Mouse (Mus musculus): Measurements from ENCODE around the gene Pde11a. TPM values are rescaled to one million over a fixed set of nuclear protein-coding genes. Genes with fewer than 3 reads are reported as not detected.

The Pde11a gene
- polyA plus RNA-seq, 3 experiments from 2014 or later, result 3.0 to 13.9 (median 10.6) TPM

GRCm38 (mm10) chr2:76051385-76051784 is 287.2 kb downstream of the Pde11a start:
- ATAC-seq, result no peak

- no peak for ATAC-seq
These were observed 287.7 kb downstream of the Pde11a start for GRCm38 (mm10) chr2:76050911-76051310.

- no peak for ATAC-seq
These were observed 288.5 kb downstream of the Pde11a start for GRCm38 (mm10) chr2:76050092-76050491.

GRCm38 (mm10) chr2:76049529-76049928 is 289.0 kb downstream of the Pde11a start:
- no peak for ATAC-seq

- ATAC-seq, result no peak
These were observed 290.8 kb downstream of the Pde11a start for GRCm38 (mm10) chr2:76047740-76048139.

GRCm38 (mm10) chr2:76042210-76042609 is 296.4 kb downstream of the Pde11a start:
- no peak for ATAC-seq

GRCm38 (mm10) chr2:76040116-76040515 is 298.5 kb downstream of the Pde11a start:
- ATAC-seq, result no peak

- ATAC-seq, result no peak
These were observed 308.5 kb downstream of the Pde11a start for GRCm38 (mm10) chr2:76030080-76030479.

GRCm38 (mm10) chr2:76029081-76029901 is 309.3 kb downstream of the Pde11a start:
- no peak for ATAC-seq

GRCm38 (mm10) chr2:76016890-76017289 is 321.7 kb downstream of the Pde11a start:
- ATAC-seq, result no peak

- ATAC-seq, result no peak
These were observed 322.4 kb downstream of the Pde11a start for GRCm38 (mm10) chr2:76016136-76016535.

GRCm38 (mm10) chr2:76015460-76015859 is 323.1 kb downstream of the Pde11a start:
- ATAC-seq, result peak; percentile 75

- no peak for ATAC-seq
These were observed 323.9 kb downstream of the Pde11a start for GRCm38 (mm10) chr2:76014659-76015058.

GRCm38 (mm10) chr2:76006194-76006593 is 332.4 kb downstream of the Pde11a start:
- ATAC-seq, result no peak

GRCm38 (mm10) chr2:76002899-76003298 is 335.7 kb downstream of the Pde11a start:
- no peak for ATAC-seq

- ATAC-seq, result peak; percentile 41
These were observed 337.2 kb downstream of the Pde11a start for GRCm38 (mm10) chr2:76001392-76001791.

GRCm38 (mm10) chr2:75999636-76000035 is 338.9 kb downstream of the Pde11a start:
- ATAC-seq, result no peak

GRCm38 (mm10) chr2:75998692-75999091 is 339.9 kb downstream of the Pde11a start:
- no peak for ATAC-seq

GRCm38 (mm10) chr2:75997726-75998125 is 340.8 kb downstream of the Pde11a start:
- no peak for ATAC-seq

GRCm38 (mm10) chr2:75994841-75995240 is 343.7 kb downstream of the Pde11a start:
- no peak for ATAC-seq

- ATAC-seq, result no peak
These were observed 346.9 kb downstream of the Pde11a start for GRCm38 (mm10) chr2:75991581-75992205.

- ATAC-seq, result peak; percentile 93
These were observed 347.6 kb downstream of the Pde11a start for GRCm38 (mm10) chr2:75990885-75991539.

GRCm38 (mm10) chr2:75989694-75990093 is 348.9 kb downstream of the Pde11a start:
- ATAC-seq, result no peak

Data from inflammation-experienced regulatory T-cells, adult 6 months (primary cell).